Mouse (Mus musculus) neural tube, embryonic 14.5 days (tissue): ENCODE data around the gene Ankrd40. TPM values are rescaled to one million over a fixed set of nuclear protein-coding genes. Genes with fewer than 3 reads are reported as not detected.

Experiments
- ATAC-seq: fragments of 200-750 bp; cut with Nextera tagmentation; 2 replicates; pipeline ENCODE4 v1.8.0; 2017; ENCODE audit warnings: low read depth, mild to moderate bottlenecking, moderate TSS enrichment, moderate library complexity
- H3K27ac ChIP-seq: fragments of 300-500 bp; sonication (generic); 2 replicates; pipeline ENCODE4 v1.5.1; 2014; ENCODE audit warnings: low read depth, mild to moderate bottlenecking, control low read depth, low read length, moderate library complexity, mixed read lengths
- H3K27me3 ChIP-seq: fragments of 300-500 bp; sonication (generic); 2 replicates; pipeline ENCODE4 v1.6.1; 2014; ENCODE audit warnings: low read length; ENCODE audit not compliant: control insufficient read depth, insufficient read depth
- H3K36me3 ChIP-seq: fragments of 300-500 bp; sonication (generic); 2 replicates; pipeline ENCODE4 v1.6.1; 2014; ENCODE audit warnings: low read length, mixed read lengths; ENCODE audit not compliant: control insufficient read depth, insufficient read depth
- H3K4me1 ChIP-seq: fragments of 300-500 bp; sonication (generic); 2 replicates; pipeline ENCODE4 v1.6.1; 2014; ENCODE audit warnings: low read length; ENCODE audit not compliant: control insufficient read depth, insufficient read depth
- H3K4me2 ChIP-seq: fragments of 300-500 bp; sonication (generic); 2 replicates; pipeline ENCODE4 v1.6.1; 2014; ENCODE audit warnings: mild to moderate bottlenecking, low read depth, low read length, control low read depth
- H3K4me3 ChIP-seq: fragments of 300-500 bp; sonication (generic); 2 replicates; pipeline ENCODE4 v1.5.1; 2014; ENCODE audit warnings: low read depth, low read length, control low read depth, mixed read lengths
- H3K9ac ChIP-seq: fragments of 300-500 bp; sonication (generic); replicated peaks from 2 replicates; pipeline ENCODE4 v1.6.1; 2014; ENCODE audit warnings: low read depth, mild to moderate bottlenecking, control low read depth, low read length, mixed read lengths
- H3K9me3 ChIP-seq: fragments of 300-500 bp; sonication (generic); 2 replicates; pipeline ENCODE4 v1.6.1; 2016; ENCODE audit warnings: low read length; ENCODE audit not compliant: control insufficient read depth
- whole genome bisulfite sequencing: fragments of 180-500 bp; shearing (Covaris S2); extraction: QIAGEN DNeasy Blood & Tissue Kit; methylation state at CpG from one replicate; pipeline ENCODE4 v1.1.7; 2014; 5-methylcytosine and 5-hydroxymethylcytosine counted together
- polyA plus RNA-seq: library from polyadenylated mRNA; unstranded; fragments of >200 nt; fragmentation: Nextera tagmentation; extraction: Ambion mirVana; gene quantifications from 2 replicates; pipeline ENCODE4 v1.2.1, GENCODE M21; 2014

Gene Ankrd40
- polyA plus RNA-seq, 1 experiment from 2014 or later = 15.7 TPM

- Histone ChIP-seq H3K27me3 (no peaks in the 10 kb centered on the region), H3K4me3 (no peak overlapping the region), H3K36me3 (peaks cover 2% of the 10 kb centered on the region), H3K27ac (0 out of 2 replicates have a peak overlapping the region, but pooled peaks have one; percentile 16), H3K9ac (0 out of 2 replicates have a peak overlapping the region, but pooled peaks have one; percentile 11), H3K4me1 (peaks cover 6% of the 10 kb centered on the region; the same call in 1 of the 2 replicates), H3K4me2 (no peak overlapping the region), H3K9me3 (no peaks in the 10 kb centered on the region)
- WGBS = 14% methylated on average over 5 of the region's 5 CpGs
- ATAC-seq = no peak
Observed at GRCm38 (mm10) chr11:94343955-94344358, 16.2 kb downstream of the Ankrd40 start.

GRCm38 (mm10) chr11:94344470-94344869, 16.7 kb downstream of the Ankrd40 start:
- Histone ChIP-seq H3K27ac (no peak overlapping the region), H3K4me1 (peaks cover 6% of the 10 kb centered on the region; the same call in 1 of the 2 replicates), H3K36me3 (no peaks in the 10 kb centered on the region), H3K4me2 (no peak overlapping the region), H3K9me3 (no peaks in the 10 kb centered on the region), H3K27me3 (no peaks in the 10 kb centered on the region), H3K9ac (no peak overlapping the region), H3K4me3 (no peak overlapping the region)
- ATAC-seq = no peak
- WGBS = 69% methylated on average over 1 of the region's 1 CpGs

- Histone ChIP-seq H3K9ac (no peak overlapping the region), H3K27me3 (no peaks in the 10 kb centered on the region), H3K4me2 (no peak overlapping the region), H3K9me3 (no peaks in the 10 kb centered on the region), H3K4me1 (peaks cover 6% of the 10 kb centered on the region; the same call in 1 of the 2 replicates), H3K4me3 (no peak overlapping the region), H3K27ac (no peak overlapping the region), H3K36me3 (no peaks in the 10 kb centered on the region)
- WGBS = 87% methylated on average over 10 of the region's 10 CpGs
- no peak for ATAC-seq
Observed at GRCm38 (mm10) chr11:94345926-94346325, 18.1 kb downstream of the Ankrd40 start.

- no peak overlapping the region for H3K4me2 ChIP-seq
- H3K27me3 ChIP-seq = no peaks in the 10 kb centered on the region
- H3K36me3 ChIP-seq = no peaks in the 10 kb centered on the region
- WGBS = 66% methylated on average over 3 of the region's 3 CpGs
- ATAC-seq = no peak
- no peaks in the 10 kb centered on the region for H3K9me3 ChIP-seq
- H3K9ac ChIP-seq = no peak overlapping the region
- no peak overlapping the region; the same call in 1 of the 2 replicates for H3K27ac ChIP-seq
- no peak overlapping the region for H3K4me3 ChIP-seq
- peaks cover 5% of the 10 kb centered on the region; the same call in 1 of the 2 replicates for H3K4me1 ChIP-seq
Observed at GRCm38 (mm10) chr11:94346611-94347010, 18.8 kb downstream of the Ankrd40 start.

- Histone ChIP-seq H3K9ac (no peak overlapping the region), H3K4me3 (no peak overlapping the region), H3K36me3 (no peaks in the 10 kb centered on the region), H3K27ac (no peak overlapping the region; the same call in 1 of the 2 replicates), H3K4me2 (no peak overlapping the region), H3K9me3 (no peaks in the 10 kb centered on the region), H3K27me3 (no peaks in the 10 kb centered on the region), H3K4me1 (no peaks in the 10 kb centered on the region; the same call in 1 of the 2 replicates)
- ATAC-seq = no peak
- WGBS = 90% methylated on average over 7 of the region's 7 CpGs
Observed at GRCm38 (mm10) chr11:94347063-94347575, 19.3 kb downstream of the Ankrd40 start.

GRCm38 (mm10) chr11:94349839-94350238, 22.0 kb downstream of the Ankrd40 start:
- no peak overlapping the region for H3K4me2 ChIP-seq
- H3K36me3 ChIP-seq = no peaks in the 10 kb centered on the region
- H3K27me3 ChIP-seq = no peaks in the 10 kb centered on the region
- no peak overlapping the region for H3K4me3 ChIP-seq
- 90% methylated on average over 2 of the region's 2 CpGs for WGBS
- no peaks in the 10 kb centered on the region for H3K4me1 ChIP-seq
- no peak for ATAC-seq
- H3K9ac ChIP-seq = no peak overlapping the region
- no peaks in the 10 kb centered on the region for H3K9me3 ChIP-seq
- no peak overlapping the region for H3K27ac ChIP-seq

GRCm38 (mm10) chr11:94350337-94350736, 22.5 kb downstream of the Ankrd40 start:
- no peak overlapping the region for H3K9ac ChIP-seq
- ATAC-seq = no peak
- H3K36me3 ChIP-seq = no peaks in the 10 kb centered on the region
- WGBS = 69% methylated on average over 1 of the region's 1 CpGs
- H3K4me1 ChIP-seq = no peaks in the 10 kb centered on the region
- no peak overlapping the region for H3K4me3 ChIP-seq
- H3K27ac ChIP-seq = no peak overlapping the region
- no peaks in the 10 kb centered on the region for H3K9me3 ChIP-seq
- no peak overlapping the region for H3K4me2 ChIP-seq
- H3K27me3 ChIP-seq = no peaks in the 10 kb centered on the region

GRCm38 (mm10) chr11:94351094-94351493, 23.3 kb downstream of the Ankrd40 start:
- Histone ChIP-seq H3K36me3 (no peaks in the 10 kb centered on the region), H3K9ac (no peak overlapping the region), H3K27me3 (no peaks in the 10 kb centered on the region), H3K9me3 (no peaks in the 10 kb centered on the region), H3K27ac (no peak overlapping the region), H3K4me1 (no peaks in the 10 kb centered on the region), H3K4me3 (no peak overlapping the region), H3K4me2 (no peak overlapping the region)
- ATAC-seq = no peak
- WGBS = 21% methylated on average over 3 of the region's 3 CpGs

- Histone ChIP-seq H3K36me3 (no peaks in the 10 kb centered on the region), H3K9ac (no peak overlapping the region), H3K27me3 (no peaks in the 10 kb centered on the region), H3K4me3 (no peak overlapping the region), H3K9me3 (no peaks in the 10 kb centered on the region), H3K4me1 (no peaks in the 10 kb centered on the region), H3K4me2 (no peak overlapping the region), H3K27ac (no peak overlapping the region)
- ATAC-seq = no peak
- 80% methylated on average over 9 of the region's 9 CpGs for WGBS
Observed at GRCm38 (mm10) chr11:94355521-94356217, 27.9 kb downstream of the Ankrd40 start.
